Mouse (Mus musculus) heart, embryonic 16.5 days (tissue): ENCODE results near the gene 4632433K11Rik. TPM values are rescaled to one million over a fixed set of nuclear protein-coding genes. Genes with fewer than 3 reads are reported as not detected.
"Not testable (repeated sequence)": the region's sequence is repeated elsewhere in the genome, so short reads cannot be mapped to it uniquely, and the experiment has no call there.

Experiments used
- ATAC-seq: fragments of 200-750 bp; cut with Nextera tagmentation; replicated peaks from 2 replicates; pipeline ENCODE4 v1.8.0; 2017; ENCODE audit warnings: moderate number of reproducible peaks; ENCODE audit not compliant: insufficient read depth, low FRiP score; ENCODE audit errors: extremely low read depth
- H3K27ac ChIP-seq: fragments of 300-500 bp; sonication (generic); 2 replicates; pipeline ENCODE4 v1.5.1; 2014; ENCODE audit warnings: mild to moderate bottlenecking, low read length, control low read depth, moderate library complexity
- H3K27me3 ChIP-seq: fragments of 300-500 bp; sonication (generic); 2 replicates; pipeline ENCODE4 v1.6.1; 2014; ENCODE audit warnings: low read length, mixed read lengths; ENCODE audit not compliant: control insufficient read depth, insufficient read depth
- H3K36me3 ChIP-seq: fragments of 300-500 bp; sonication (generic); 2 replicates; pipeline ENCODE4 v1.6.1; 2014; ENCODE audit not compliant: control insufficient read depth, insufficient read depth
- H3K4me1 ChIP-seq: fragments of 300-500 bp; sonication (generic); 2 replicates; pipeline ENCODE4 v1.6.1; 2014; ENCODE audit warnings: low read length, mixed read lengths; ENCODE audit not compliant: control insufficient read depth, insufficient read depth
- H3K4me2 ChIP-seq: fragments of 300-500 bp; sonication (generic); 2 replicates; pipeline ENCODE4 v1.6.1; 2014; ENCODE audit warnings: low read depth, mild to moderate bottlenecking, control low read depth, low read length
- H3K4me3 ChIP-seq: fragments of 300-500 bp; sonication (generic); 2 replicates; pipeline ENCODE4 v1.5.1; 2014; ENCODE audit warnings: mild to moderate bottlenecking, control low read depth, low read length
- H3K9ac ChIP-seq: fragments of 300-500 bp; sonication (generic); 2 replicates; pipeline ENCODE4 v1.6.1; 2014; ENCODE audit warnings: low read length, control low read depth
- H3K9me3 ChIP-seq: fragments of 300-500 bp; sonication (generic); replicated peaks from 2 replicates; pipeline ENCODE4 v1.6.1; 2016; ENCODE audit warnings: low read length; ENCODE audit not compliant: control insufficient read depth
- WGBS: fragments of 180-500 bp; shearing (Covaris S2); extraction: QIAGEN DNeasy Blood & Tissue Kit; methylation state at CpG from one replicate; pipeline ENCODE4 v1.1.7; 2014; 5-methylcytosine and 5-hydroxymethylcytosine counted together
- polyA plus RNA-seq: library from polyadenylated mRNA; unstranded; fragments of >200 nt; fragmentation: Nextera tagmentation; extraction: Ambion mirVana; gene quantifications from 2 replicates; pipeline ENCODE4 v1.2.1, GENCODE M21; 2015

Gene 4632433K11Rik
- polyA plus RNA-seq, 1 experiment from 2014 or later = not detected

DNA sequence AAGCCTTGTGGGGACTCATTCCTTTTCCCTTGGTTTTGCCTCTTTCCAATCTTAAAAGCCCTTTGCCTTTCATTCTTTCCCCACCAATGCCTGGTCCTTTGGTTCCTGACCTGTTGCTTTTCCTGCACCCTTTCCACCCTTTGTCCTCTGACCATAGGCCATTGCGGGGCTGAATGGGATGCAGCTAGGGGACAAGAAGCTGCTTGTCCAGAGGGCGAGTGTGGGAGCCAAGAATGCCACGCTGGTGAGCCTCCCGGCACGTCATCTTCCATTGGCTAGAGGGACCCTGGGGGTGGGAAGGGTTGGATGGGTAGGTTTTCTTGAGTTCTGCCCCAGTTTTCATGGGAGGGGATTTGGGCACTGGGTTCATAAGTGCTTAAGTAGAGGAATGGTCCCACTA is 41.1 kb downstream of the 4632433K11Rik start:
- Histone ChIP-seq H3K9ac (no peak overlapping the region), H3K27me3 (no peaks in the 10 kb centered on the region), H3K27ac (no peak overlapping the region), H3K36me3 (peaks cover 74% of the 10 kb centered on the region), H3K4me2 (no peak overlapping the region), H3K4me1 (no peaks in the 10 kb centered on the region), H3K9me3 (no peaks in the 10 kb centered on the region), H3K4me3 (no peak overlapping the region)
- ATAC-seq = no peak
- WGBS = 91% methylated on average over 5 of the region's 5 CpGs

DNA sequence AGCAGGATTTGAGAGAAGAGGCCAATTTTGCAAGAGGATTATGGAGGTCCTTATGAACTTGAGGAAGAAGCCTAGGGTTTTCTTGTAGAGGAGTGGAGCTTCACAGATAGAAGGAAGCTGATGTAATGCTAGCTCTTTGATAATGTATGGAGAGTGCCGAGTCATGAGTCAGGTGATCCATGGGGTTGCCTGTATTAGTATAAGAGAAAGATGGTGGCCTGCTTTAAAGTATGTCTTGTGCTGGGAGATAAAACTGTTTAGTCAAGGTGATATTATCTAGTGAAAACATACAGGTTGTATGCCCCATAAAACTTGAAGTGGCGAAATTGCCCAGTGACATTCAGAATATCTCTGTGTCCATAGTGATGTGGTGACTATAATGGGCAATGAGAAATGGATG is 43.0 kb downstream of the 4632433K11Rik start:
- peaks cover 11% of the 10 kb centered on the region for H3K4me1 ChIP-seq
- no peaks in the 10 kb centered on the region for H3K27me3 ChIP-seq
- H3K36me3 ChIP-seq = peaks cover 57% of the 10 kb centered on the region
- H3K9me3 ChIP-seq = no peaks in the 10 kb centered on the region
- no peak overlapping the region for H3K27ac ChIP-seq
- H3K4me2 ChIP-seq = no peak overlapping the region
- WGBS = 78% methylated on average over 2 of the region's 2 CpGs
- no peak overlapping the region for H3K9ac ChIP-seq
- ATAC-seq = no peak
- H3K4me3 ChIP-seq = no peak overlapping the region

DNA sequence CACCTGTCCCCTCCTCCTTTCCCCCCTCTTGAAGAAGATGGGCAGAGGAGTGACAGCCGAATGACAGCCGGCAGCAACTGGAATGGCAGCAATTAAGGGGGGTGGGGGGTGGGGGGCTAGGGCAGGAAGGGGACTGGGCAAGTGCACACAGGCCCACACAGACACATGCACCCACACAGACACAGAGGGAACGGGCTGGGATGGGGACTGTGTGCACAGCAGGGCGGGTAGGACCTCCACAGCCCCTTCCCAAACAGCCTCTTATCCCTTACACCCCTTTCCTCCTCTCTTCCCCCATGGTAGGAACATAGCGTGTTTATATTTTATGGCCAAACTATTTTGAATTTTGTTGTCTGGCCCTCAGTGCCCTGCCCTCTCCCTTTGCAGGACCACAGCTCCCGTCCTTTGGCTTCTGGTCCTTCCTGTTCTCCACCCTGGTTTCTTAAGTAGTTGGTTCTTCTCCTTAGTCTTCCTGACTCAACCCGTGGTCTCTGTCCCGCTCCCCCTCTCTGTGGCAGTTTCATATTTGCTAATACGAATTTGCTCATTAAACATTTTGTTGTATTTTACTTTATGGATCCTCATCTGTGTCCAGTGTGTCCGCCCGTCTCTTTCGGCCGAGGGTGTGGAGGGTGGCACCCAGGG is 45.6 kb downstream of the 4632433K11Rik start:
- Histone ChIP-seq H3K4me3 (peak overlapping the region; percentile 87), H3K36me3 (peaks cover 42% of the 10 kb centered on the region), H3K9ac (peak overlapping the region; percentile 71), H3K27ac (peak overlapping the region; percentile 87), H3K4me2 (peak overlapping the region; percentile 81), H3K4me1 (peaks cover 18% of the 10 kb centered on the region)
- not testable (repeated sequence) for H3K9me3 ChIP-seq, ATAC-seq, H3K27me3 ChIP-seq
- 41% methylated on average over 9 of the region's 13 CpGs for WGBS

DNA sequence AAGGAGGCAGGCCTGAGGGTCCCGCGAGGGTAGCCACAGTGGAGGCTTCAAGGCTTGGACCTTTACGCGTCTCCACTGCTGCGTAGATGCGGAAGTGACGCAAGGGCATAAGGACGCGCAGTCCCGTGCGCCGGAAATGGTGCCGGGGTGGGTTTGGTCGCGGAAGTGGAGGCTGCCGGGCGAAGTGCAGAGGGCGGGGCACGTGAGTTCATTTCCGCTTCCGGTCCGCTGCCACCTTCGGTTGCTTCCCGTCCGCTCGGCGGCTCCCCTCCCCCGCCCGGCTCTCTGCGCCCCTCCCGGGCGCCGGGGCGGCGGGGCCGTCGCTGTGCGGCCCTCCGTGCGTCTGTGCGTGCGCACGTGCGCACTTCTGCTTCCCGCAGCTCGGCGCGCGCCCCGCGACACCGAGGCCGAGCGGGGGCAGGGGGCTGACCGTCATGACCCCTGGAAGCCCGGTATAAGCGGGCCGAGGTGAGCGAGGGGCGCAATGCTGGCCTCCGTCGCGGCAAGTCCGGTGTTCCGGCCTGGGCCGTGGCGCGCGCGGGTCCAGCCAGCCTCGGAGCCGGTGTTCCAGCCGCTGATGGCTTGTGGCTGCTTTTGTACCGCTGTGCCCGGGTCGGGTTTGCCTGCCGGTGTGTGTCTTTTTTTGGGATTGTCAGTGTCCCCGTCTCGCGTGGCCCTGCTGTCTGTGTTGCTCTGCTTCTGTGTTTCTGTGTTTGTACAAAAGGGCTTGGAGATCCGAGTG is 46.3 kb downstream of the 4632433K11Rik start, which contains the start of gene Epn1:
Gene Epn1, plus strand, starts transcription at position 226 of the 742 bp plus-strand sequence.
- H3K27ac ChIP-seq = peak within 1 kb of the TSS; percentile 87
- H3K9me3 ChIP-seq = no peaks in the 10 kb centered on the region
- WGBS = under 1% methylated on average over 81 of the region's 81 CpGs
- H3K4me3 ChIP-seq = peak within 1 kb of the TSS; percentile 87
- H3K9ac ChIP-seq = peak within 1 kb of the TSS; percentile 97
- ATAC-seq = peak; percentile 97
- peaks cover 18% of the 10 kb centered on the region for H3K4me1 ChIP-seq
- H3K36me3 ChIP-seq = peaks cover 40% of the 10 kb centered on the region
- H3K27me3 ChIP-seq = no peaks in the 10 kb centered on the region
- H3K4me2 ChIP-seq = peak within 1 kb of the TSS; percentile 81

DNA sequence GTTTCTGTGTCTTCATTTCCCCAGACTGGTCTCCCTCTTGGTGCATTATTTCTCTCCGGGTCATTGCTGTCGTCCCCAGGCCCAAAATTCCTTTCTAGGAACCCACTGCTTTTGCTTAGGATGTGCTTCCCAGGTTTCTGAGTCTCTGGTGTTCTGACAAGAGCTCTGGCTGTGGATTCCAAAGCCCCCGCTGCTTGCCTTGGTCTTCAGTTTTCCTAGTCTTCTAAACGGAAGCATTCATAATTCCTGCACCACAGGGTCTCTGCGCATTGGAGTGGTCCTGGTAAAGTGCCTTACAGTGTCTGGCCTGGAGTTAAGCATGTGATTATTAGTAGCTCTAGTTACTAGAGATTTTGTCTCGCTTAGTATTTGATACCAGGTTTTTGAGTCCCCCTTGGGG is 46.9 kb downstream of the 4632433K11Rik start:
- Histone ChIP-seq H3K36me3 (peaks cover 38% of the 10 kb centered on the region), H3K4me3 (peak overlapping the region; percentile 87)
- WGBS = 10% methylated on average over 6 of the region's 6 CpGs

DNA sequence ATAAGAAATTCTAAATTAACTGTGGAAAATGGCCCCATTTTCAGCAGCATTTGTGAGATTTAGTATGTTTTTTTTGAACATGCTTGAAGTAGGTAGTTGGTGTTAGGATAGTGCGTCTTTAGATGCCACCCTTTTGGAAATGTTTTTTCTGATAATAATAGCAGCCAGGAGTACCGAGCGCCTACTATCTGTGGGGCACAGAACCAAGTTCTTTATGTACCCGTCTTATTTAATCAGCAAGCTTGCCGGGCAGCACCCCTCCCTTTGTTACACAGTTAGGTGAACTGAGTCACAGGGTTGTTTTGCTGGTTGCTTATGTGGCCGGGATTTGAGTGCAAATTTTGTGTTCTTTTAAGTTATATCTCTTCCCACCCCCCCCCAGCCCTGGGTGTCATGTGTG is 47.3 kb downstream of the 4632433K11Rik start:
- peaks cover 34% of the 10 kb centered on the region for H3K36me3 ChIP-seq
- H3K4me3 ChIP-seq = peak overlapping the region; percentile 87
- H3K27me3 ChIP-seq = no peaks in the 10 kb centered on the region
- no peak for ATAC-seq
- no peak overlapping the region for H3K27ac ChIP-seq
- 46% methylated on average over 6 of the region's 6 CpGs for WGBS
- peaks cover 18% of the 10 kb centered on the region for H3K4me1 ChIP-seq
- H3K9ac ChIP-seq = peak overlapping the region; percentile 97
- H3K4me2 ChIP-seq = peak overlapping the region; percentile 81
- H3K9me3 ChIP-seq = no peaks in the 10 kb centered on the region

More for the DNA sequence above, 46.9 kb downstream of the 4632433K11Rik start:
- peaks cover 18% of the 10 kb centered on the region for H3K4me1 ChIP-seq
- peak overlapping the region; percentile 81 for H3K4me2 ChIP-seq
- no peaks in the 10 kb centered on the region for H3K9me3 ChIP-seq
- H3K9ac ChIP-seq = peak overlapping the region; percentile 97
- no peak for ATAC-seq
- H3K27ac ChIP-seq = peak overlapping the region; percentile 87
- H3K27me3 ChIP-seq = no peaks in the 10 kb centered on the region

DNA sequence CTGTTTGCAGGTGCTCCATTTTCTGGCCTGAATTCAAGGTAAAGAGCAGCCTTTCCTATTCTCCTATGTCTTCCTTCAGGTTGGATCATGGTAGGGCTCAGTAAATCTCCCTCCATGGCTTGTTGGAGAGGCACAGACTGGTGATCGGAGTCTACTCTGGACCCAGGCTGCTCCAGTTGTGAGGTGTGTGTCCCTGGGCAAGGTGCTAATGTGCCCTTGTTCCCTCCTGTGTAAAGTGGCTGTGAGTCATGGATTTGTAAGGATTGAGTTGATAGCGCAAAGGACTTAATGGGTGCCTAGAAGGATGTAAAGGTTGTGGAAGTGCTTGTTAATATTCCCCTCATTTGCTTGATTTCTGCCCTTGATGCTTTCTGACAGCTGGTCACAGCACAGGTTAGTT is 48.0 kb downstream of the 4632433K11Rik start:
- H3K36me3 ChIP-seq = peaks cover 27% of the 10 kb centered on the region
- no peak overlapping the region for H3K27ac ChIP-seq
- no peak overlapping the region for H3K9ac ChIP-seq
- peak overlapping the region; percentile 81; the same call in 1 of the 2 replicates for H3K4me2 ChIP-seq
- H3K27me3 ChIP-seq = no peaks in the 10 kb centered on the region
- no peaks in the 10 kb centered on the region for H3K9me3 ChIP-seq
- ATAC-seq = no peak
- peaks cover 18% of the 10 kb centered on the region for H3K4me1 ChIP-seq
- 95% methylated on average over 2 of the region's 2 CpGs for WGBS
- H3K4me3 ChIP-seq = no peak overlapping the region

DNA sequence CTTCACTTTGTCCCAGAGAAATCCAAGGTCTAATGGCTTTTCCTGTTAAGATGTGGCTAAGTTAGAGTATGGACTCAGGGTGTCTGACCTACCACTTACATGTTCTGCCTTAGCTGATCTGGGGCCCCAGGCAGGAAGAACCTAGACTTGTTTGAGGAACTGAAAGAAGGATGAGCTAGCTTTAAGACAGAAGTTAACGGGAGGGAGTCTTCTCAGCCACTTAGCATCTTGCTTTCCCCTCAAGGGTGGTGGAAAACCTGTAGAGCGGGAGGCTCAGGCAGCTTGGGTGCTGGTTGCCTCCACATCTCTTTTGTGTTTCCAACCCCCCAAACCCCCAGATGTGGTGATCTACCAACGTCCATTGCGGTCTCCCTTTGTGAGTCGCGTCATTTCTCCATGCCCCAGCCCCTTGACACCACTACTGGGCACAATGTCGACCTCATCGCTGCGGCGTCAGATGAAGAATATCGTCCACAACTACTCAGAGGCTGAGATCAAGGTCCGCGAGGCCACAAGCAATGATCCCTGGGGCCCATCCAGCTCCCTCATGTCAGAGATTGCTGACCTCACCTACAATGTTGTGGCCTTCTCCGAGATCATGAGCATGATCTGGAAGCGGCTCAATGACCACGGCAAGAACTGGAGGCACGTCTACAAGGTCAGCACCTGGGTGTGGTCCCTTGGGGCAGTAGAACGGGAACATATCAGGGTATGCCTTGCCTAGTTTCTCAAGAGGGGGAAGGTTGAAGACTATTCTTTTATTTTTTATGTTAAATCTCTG is 49.6 kb downstream of the 4632433K11Rik start:
- H3K4me3 ChIP-seq = no peak overlapping the region
- H3K9me3 ChIP-seq = no peaks in the 10 kb centered on the region
- no peaks in the 10 kb centered on the region for H3K27me3 ChIP-seq
- H3K9ac ChIP-seq = no peak overlapping the region
- no peak for ATAC-seq
- H3K27ac ChIP-seq = no peak overlapping the region
- 88% methylated on average over 18 of the region's 18 CpGs for WGBS
- no peak overlapping the region for H3K4me2 ChIP-seq
- peaks cover 18% of the 10 kb centered on the region for H3K4me1 ChIP-seq
- peaks cover 18% of the 10 kb centered on the region for H3K36me3 ChIP-seq
